Mouse (Mus musculus) ES-Bruce4 (cell line): ENCODE results near the gene Ptprd.

Source experiments
- CTCF ChIP-seq: IDR thresholded peaks from one replicate; pipeline ENCODE4 v1.8.1; 2011; ENCODE audit warnings: low read depth, low read length
- EP300 ChIP-seq: IDR thresholded peaks from 2 replicates; pipeline ENCODE4 v1.6.1; 2011; ENCODE audit warnings: low read depth, low read length; ENCODE audit not compliant: insufficient read depth
- POLR2A ChIP-seq: IDR thresholded peaks from one replicate; pipeline ENCODE4 v1.8.1; 2011; ENCODE audit warnings: low read length; ENCODE audit not compliant: insufficient read depth

GRCm38 (mm10) chr4:76004161-76004560 lies 2207.6 kb downstream of the Ptprd start:
- no peak for TF ChIP-seq CTCF
- TF ChIP-seq POLR2A = no peak
- no peak for TF ChIP-seq EP300
